In genomic region chr15:78834233-78835005, GRCm38 (mm10) we compare ENCODE assay signal across 8 mouse cellular contexts. TPM values are rescaled to one million over a fixed set of nuclear protein-coding genes. Genes with fewer than 3 reads are reported as not detected.
DNase-seq lines count a peak whose midpoint lies in the region; ATAC-seq and TF ChIP-seq lines count a peak whose summit lies in the region.

No protein-coding gene starts in this region.

- no peaks in the 10 kb centered on the region for H3K36me3 ChIP-seq in heart, embryonic 16.5 days (ENCODE audit: control insufficient read depth, insufficient read depth)
- no peaks in the 10 kb centered on the region for H3K36me3 ChIP-seq in limb, embryonic 10.5 days
- no peaks in the 10 kb centered on the region for H3K36me3 ChIP-seq in small intestine, adult 2 months (ENCODE audit: control insufficient read depth, insufficient read depth, low read length)

- H3K4me2 ChIP-seq in heart, embryonic 16.5 days (ENCODE audit: low read depth, low read length), result no peak overlapping the region

- H3K27ac ChIP-seq in layer of hippocampus, adult 2 months, result peak overlapping the region; percentile 78; the same call in 1 of the 2 replicates
- peak overlapping the region; percentile 91 for H3K27ac ChIP-seq in heart, embryonic 16.5 days (ENCODE audit: low read length)
- peak overlapping the region; percentile 90 for H3K27ac ChIP-seq in limb, embryonic 10.5 days
- 0 out of 2 replicates have a peak overlapping the region, but pooled peaks have one; percentile 43 for H3K27ac ChIP-seq in small intestine, adult 2 months (ENCODE audit: insufficient read depth, low read depth, low read length)

- 27% methylated on average over 10 of the region's 10 CpGs for WGBS in heart, embryonic 16.5 days
- 22% methylated on average over 10 of the region's 10 CpGs for WGBS in limb, embryonic 10.5 days
- 66% methylated on average over 10 of the region's 10 CpGs for WGBS in small intestine, adult 2 months

- ATAC-seq in heart, embryonic 16.5 days (replicated peaks; ENCODE audit: extremely low read depth, insufficient read depth, low FRiP score), result no peak

- H3K4me1 ChIP-seq in heart, embryonic 16.5 days (ENCODE audit: control insufficient read depth, insufficient read depth, low read length), result peaks cover 41% of the 10 kb centered on the region
- peaks cover 69% of the 10 kb centered on the region for H3K4me1 ChIP-seq in limb, embryonic 10.5 days
- H3K4me1 ChIP-seq in small intestine, adult 2 months (ENCODE audit: control insufficient read depth, insufficient read depth, insufficient read length, low read length), result peaks cover 19% of the 10 kb centered on the region

- H3K9me3 ChIP-seq in heart, embryonic 16.5 days (replicated peaks; ENCODE audit: control insufficient read depth, low read length), result no peaks in the 10 kb centered on the region
- no peaks in the 10 kb centered on the region for H3K9me3 ChIP-seq in limb, embryonic 10.5 days (replicated peaks)

- DNase-seq in layer of hippocampus, adult 2 months (ENCODE audit: low spot score in 2 of 2), result no peak
- DNase-seq in layer of hippocampus, adult 9-10 months (ENCODE audit: low spot score), result no peak
- no peak for DNase-seq in limb, embryonic 10.5 days (ENCODE audit: low spot score)
- DNase-seq in cerebellum, adult 11 months, result no peak
- DNase-seq in right cerebral cortex, adult 2 months (ENCODE audit: low spot score in 2 of 2), result no peak
- no peak for DNase-seq in gastrocnemius, adult 8-10 months (ENCODE audit: low spot score in 2 of 2)

- H3K4me3 ChIP-seq in layer of hippocampus, adult 2 months, result no peak overlapping the region
- no peak overlapping the region for H3K4me3 ChIP-seq in heart, embryonic 16.5 days (ENCODE audit: low read length)
- H3K4me3 ChIP-seq in limb, embryonic 10.5 days, result no peak overlapping the region
- H3K4me3 ChIP-seq in small intestine, adult 2 months (ENCODE audit: low read depth, low read length), result no peak overlapping the region

- TF ChIP-seq POLR2A in small intestine, adult 2 months (IDR thresholded peaks at IDR 0.05; ENCODE audit: low read depth, low read length), result no peak

- H3K9ac ChIP-seq in heart, embryonic 16.5 days (ENCODE audit: low read length), result peak overlapping the region; percentile 28

- no peaks in the 10 kb centered on the region for H3K27me3 ChIP-seq in heart, embryonic 16.5 days (ENCODE audit: control insufficient read depth, insufficient read depth, low read length)
- H3K27me3 ChIP-seq in limb, embryonic 10.5 days (ENCODE audit: low read depth, poor library complexity, severe bottlenecking), result no peaks in the 10 kb centered on the region
- no peaks in the 10 kb centered on the region for H3K27me3 ChIP-seq in small intestine, adult 2 months (ENCODE audit: control insufficient read depth, insufficient read depth, low read length)

- no peak for TF ChIP-seq CTCF in layer of hippocampus, adult 2 months (conservative IDR thresholded peaks at IDR 0.05)
- TF ChIP-seq CTCF in small intestine, adult 2 months (IDR thresholded peaks at IDR 0.05; ENCODE audit: extremely low read depth, insufficient read length, insufficient replicate concordance, low read depth, low read length), result no peak

RNA-seq across cellular contexts. Expression of gene Cdc42ep1, which starts 8.0 kb away (rescaled TPM):
- total RNA-seq in layer of hippocampus, adult 2 months (2021), result 10 to 100 TPM; 12.2 to 13.7 TPM
- 29.4 and 38.7 TPM in 2 replicates for polyA plus RNA-seq in heart, embryonic 16.5 days (2015; fragmentation: Nextera tagmentation; extraction: Ambion mirVana)
- 18.8 and 22.0 TPM in 2 replicates for polyA plus RNA-seq in limb, embryonic 10.5 days (2016; fragmentation: Nextera tagmentation; extraction: Ambion mirVana)
- polyA plus RNA-seq in small intestine, adult 2 months (2012; rRNA removed), result 18.9 and 26.0 TPM in 2 replicates
- 1 to 10 TPM; 4.1 to 7.3 (median 6.2) TPM for total RNA-seq in gastrocnemius, adult 8-10 months (2022)

RNA-seq across cellular contexts. Expression of gene Lgals2, which starts 20.9 kb away (rescaled TPM):
- total RNA-seq in layer of hippocampus, adult 2 months (2021), result not detected
- polyA plus RNA-seq in heart, embryonic 16.5 days (2015; fragmentation: Nextera tagmentation; extraction: Ambion mirVana), result 2.2 TPM in 1 of 2 replicates, not detected in the other
- not detected in 2 replicates for polyA plus RNA-seq in limb, embryonic 10.5 days (2016; fragmentation: Nextera tagmentation; extraction: Ambion mirVana)
- polyA plus RNA-seq in small intestine, adult 2 months (2012; rRNA removed), result 637 and 2,134 TPM in 2 replicates
- total RNA-seq in gastrocnemius, adult 8-10 months (2022), result not detected

RNA-seq across cellular contexts. Expression of gene Card10, which starts 31.6 kb away (rescaled TPM):
- total RNA-seq in layer of hippocampus, adult 2 months (2021), result 1 to 10 TPM; 5.4 to 5.5 TPM
- 6.3 and 7.4 TPM in 2 replicates for polyA plus RNA-seq in heart, embryonic 16.5 days (2015; fragmentation: Nextera tagmentation; extraction: Ambion mirVana)
- 4.7 and 5.3 TPM in 2 replicates for polyA plus RNA-seq in limb, embryonic 10.5 days (2016; fragmentation: Nextera tagmentation; extraction: Ambion mirVana)
- polyA plus RNA-seq in small intestine, adult 2 months (2012; rRNA removed), result 15.8 and 28.3 TPM in 2 replicates
- 1 to 10 TPM; 3.4 to 6.0 (median 4.4) TPM for total RNA-seq in gastrocnemius, adult 8-10 months (2022)

RNA-seq across cellular contexts. Expression of gene Gga1, which starts 42.6 kb away (rescaled TPM):
- 10 to 100 TPM; 64.0 to 64.7 TPM for total RNA-seq in layer of hippocampus, adult 2 months (2021)
- polyA plus RNA-seq in heart, embryonic 16.5 days (2015; fragmentation: Nextera tagmentation; extraction: Ambion mirVana), result 44.9 and 48.9 TPM in 2 replicates
- polyA plus RNA-seq in limb, embryonic 10.5 days (2016; fragmentation: Nextera tagmentation; extraction: Ambion mirVana), result 49.9 and 56.5 TPM in 2 replicates
- polyA plus RNA-seq in small intestine, adult 2 months (2012; rRNA removed), result 62.5 and 105 TPM in 2 replicates
- 10 to 100 TPM; 41.8 to 44.9 (median 43.5) TPM for total RNA-seq in gastrocnemius, adult 8-10 months (2022)

Comparison
In these comparisons a context has a peak if more than half of its experiments do, and no peak if none do; other contexts are left out.
1. RNA of gene Lgals2, which starts 20.9 kb away (polyA plus RNA-seq): 637 to 2,134 TPM in small intestine, adult 2 months; 2.2 TPM in heart, embryonic 16.5 days and not detected in limb, embryonic 10.5 days; every median in the first group is over 100 times any median in the second.
2. Peak in every context shown above with its lines, with median percentiles within 50 percentile points of each other: H3K27ac ChIP-seq.